In the genomic region with DNA sequence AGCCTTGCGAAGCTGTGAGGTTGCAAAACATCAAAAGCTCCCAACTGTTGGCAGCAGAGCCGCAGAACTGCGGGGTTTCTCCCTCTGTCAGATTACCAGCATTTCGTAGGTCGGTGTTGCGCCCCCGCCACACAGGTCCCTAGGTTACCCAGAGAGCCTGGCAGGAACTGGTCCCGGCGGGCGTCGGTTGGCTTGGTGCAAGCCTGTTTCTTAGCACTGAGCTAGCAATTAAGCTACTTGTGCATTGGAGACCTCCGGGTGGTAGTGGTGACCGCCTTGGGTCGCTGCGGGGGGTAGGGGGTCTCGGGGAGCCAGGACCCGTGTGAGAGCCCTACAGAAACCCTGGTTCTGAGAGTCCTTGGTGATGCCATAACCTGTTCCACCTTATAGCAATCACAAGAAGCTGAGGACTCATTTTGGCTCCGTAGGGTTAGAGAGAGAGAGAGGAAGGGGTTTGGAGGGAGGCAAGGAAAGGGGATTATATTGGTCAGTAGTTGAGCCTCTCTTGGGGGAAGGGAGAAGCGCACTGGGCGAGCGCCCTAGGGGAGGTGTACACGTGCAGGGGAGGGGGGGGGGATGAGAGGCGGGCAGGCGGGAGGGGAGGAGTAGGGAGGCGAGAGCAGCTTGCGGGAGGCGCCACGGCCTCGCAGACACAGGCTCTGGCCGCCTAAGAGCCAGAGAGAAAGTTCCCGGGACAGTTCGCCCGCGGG, we compare ENCODE assay signal across 8 mouse cellular contexts. TPM values are rescaled to one million over a fixed set of nuclear protein-coding genes. Genes with fewer than 3 reads are reported as not detected.
A peak's percentile ranks its signal among the peaks of the same experiment; 100 is the strongest.
DNase-seq lines count a peak whose midpoint lies in the region; ATAC-seq and TF ChIP-seq lines count a peak whose summit lies in the region.

A gene (plus strand): TSS at position 653 of the 710 bp plus-strand sequence.

- H3K9ac ChIP-seq in lung, embryonic 15.5 days, result peak within 1 kb of the TSS; percentile 62

- DNase-seq in kidney, adult 18-20 months, result peak; percentile 7
- DNase-seq in kidney, postnatal 25 days, result no peak
- peak; percentile 22 to 25 for DNase-seq in frontal cortex, postnatal 10 days (ENCODE audit: low spot score in 2 of 2)
- peak; percentile 57 to 62 for DNase-seq in layer of hippocampus, adult 8-10 months (ENCODE audit: low spot score in 2 of 2)
- peak; percentile 59 to 64 for DNase-seq in right cerebral cortex, adult 2 months (ENCODE audit: low spot score in 2 of 2)
- DNase-seq in gastrocnemius, adult 8-10 months (ENCODE audit: low spot score in 2 of 2), result no peak

- ATAC-seq in lung, embryonic 15.5 days (ENCODE audit: borderline replicate concordance, extremely low read depth, low FRiP score, low TSS enrichment), result peak; percentile 60

- WGBS in lung, embryonic 15.5 days, result under 1% methylated on average over 34 of the region's 34 CpGs

- H3K9me3 ChIP-seq in lung, embryonic 15.5 days, result no peaks in the 10 kb centered on the region

- H3K27me3 ChIP-seq in lung, embryonic 15.5 days, result peaks cover 57% of the 10 kb centered on the region

- no peaks in the 10 kb centered on the region for H3K36me3 ChIP-seq in lung, embryonic 15.5 days

- H3K27ac ChIP-seq in bone marrow macrophage, adult 2 months (ENCODE audit: insufficient read depth, low read depth, low read length), result no peak within 1 kb of the TSS
- H3K27ac ChIP-seq in lung, embryonic 15.5 days, result 0 out of 2 replicates have a peak within 1 kb of the TSS, but pooled peaks have one; percentile 37

- H3K4me1 ChIP-seq in bone marrow macrophage, adult 2 months (ENCODE audit: control insufficient read depth, insufficient read depth, low read length), result no peaks in the 10 kb centered on the region
- H3K4me1 ChIP-seq in lung, embryonic 15.5 days, result peaks cover 25% of the 10 kb centered on the region

- no peak for TF ChIP-seq POLR2A in bone marrow macrophage, adult 2 months (IDR thresholded peaks at IDR 0.05; ENCODE audit: borderline replicate concordance, low read depth, low read length)

- no peak for TF ChIP-seq CTCF in bone marrow macrophage, adult 2 months (IDR thresholded peaks at IDR 0.05; ENCODE audit: low read depth, low read length)

- H3K4me2 ChIP-seq in lung, embryonic 15.5 days, result peak within 1 kb of the TSS; percentile 100

- H3K4me3 ChIP-seq in bone marrow macrophage, adult 2 months (ENCODE audit: insufficient read depth, low read length), result peak within 1 kb of the TSS; percentile 14; the same call in 1 of the 2 replicates
- peak within 1 kb of the TSS; percentile 59 for H3K4me3 ChIP-seq in lung, embryonic 15.5 days

RNA-seq across cellular contexts. Expression of the gene that starts here (rescaled TPM):
- not detected in 2 replicates for polyA plus RNA-seq in bone marrow macrophage, adult 2 months (2012; ENCODE audit: insufficient read depth, insufficient read length, missing spikeins)
- total RNA-seq in layer of hippocampus, adult 8-10 months (2022), result 10 to 100 TPM; 34.2 to 50.2 (median 44.5) TPM
- 1.8 and 2.1 TPM in 2 replicates for polyA plus RNA-seq in lung, embryonic 15.5 days (2015; fragmentation: Nextera tagmentation; extraction: Ambion mirVana)
- not detected for total RNA-seq in gastrocnemius, adult 8-10 months (2022)

Comparison
In these comparisons a context has a peak if more than half of its experiments do, and no peak if none do; other contexts are left out.
1. RNA of the gene that starts here (total RNA-seq): 34.2 to 50.2 TPM in layer of hippocampus, adult 8-10 months; not detected in gastrocnemius, adult 8-10 months; every median in the first group is over 10 times any median in the second.
2. DNase-seq: peak in kidney, adult 18-20 months (single experiment), frontal cortex, postnatal 10 days (2 of 2), layer of hippocampus, adult 8-10 months (2 of 2) and right cerebral cortex, adult 2 months (2 of 2); none in kidney, postnatal 25 days (0 of 2) and gastrocnemius, adult 8-10 months (0 of 2).